Mouse (Mus musculus) liver, adult 2 months (tissue): ENCODE results near the gene Gpr18.

Experiments used
- CTCF ChIP-seq: fragments of 200-500 bp; IDR thresholded peaks from 2 replicates; pipeline ENCODE4 v1.5.1; 2011; ENCODE audit warnings: low read depth, low read length, control low read depth
- POLR2A ChIP-seq: fragments of 200-500 bp; IDR thresholded peaks from 2 replicates; pipeline ENCODE4 v1.6.1; 2011; ENCODE audit warnings: low read length, control low read depth; ENCODE audit not compliant: insufficient read depth; ENCODE audit errors: extremely low read depth

DNA sequence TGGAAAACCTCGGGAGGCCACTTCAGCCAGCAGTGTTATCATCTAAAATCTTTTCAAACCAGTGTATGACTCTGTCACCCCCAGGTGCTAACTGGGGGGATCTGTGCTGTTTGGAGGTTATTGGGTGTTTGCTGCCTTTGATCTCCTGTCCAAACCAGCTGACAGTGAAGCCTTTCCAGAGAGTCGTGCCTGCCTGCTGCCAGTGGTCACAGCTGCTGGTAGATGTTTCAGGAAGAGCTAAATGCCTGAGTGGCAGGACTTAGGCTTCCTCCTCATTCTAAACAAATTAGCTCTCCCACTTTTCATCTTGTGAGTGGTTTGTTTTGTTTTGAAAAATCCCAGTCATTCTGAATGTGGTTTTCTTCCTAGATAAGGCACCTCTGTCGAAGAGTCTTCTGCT is 10.8 kb downstream of the Gpr18 start:
- TF ChIP-seq CTCF (no peak), POLR2A (no peak)
